Mouse (Mus musculus) intestine, postnatal 0 days (tissue): Measurements from ENCODE around the gene Prrc2a. TPM values are rescaled to one million over a fixed set of nuclear protein-coding genes. Genes with fewer than 3 reads are reported as not detected.

Experiments
- ATAC-seq: fragments of 200-750 bp; cut with Nextera tagmentation; 2 replicates; pipeline ENCODE4 v1.8.0; 2017; ENCODE audit warnings: mild to moderate bottlenecking, moderate TSS enrichment, moderate library complexity
- H3K27ac ChIP-seq: fragments of 300-500 bp; sonication (generic); 2 replicates; pipeline ENCODE4 v1.5.1; 2014; ENCODE audit warnings: mild to moderate bottlenecking, low read depth, low read length, moderate library complexity
- H3K27me3 ChIP-seq: fragments of 300-500 bp; sonication (generic); replicated peaks from 2 replicates; pipeline ENCODE4 v1.6.1; 2014; ENCODE audit warnings: low read length, mixed read lengths; ENCODE audit not compliant: control insufficient read depth, insufficient read depth
- H3K36me3 ChIP-seq: fragments of 300-500 bp; sonication (generic); 2 replicates; pipeline ENCODE4 v1.6.1; 2014; ENCODE audit warnings: mild to moderate bottlenecking, moderate library complexity; ENCODE audit not compliant: control insufficient read depth, insufficient read depth
- H3K4me1 ChIP-seq: fragments of 300-500 bp; sonication (generic); replicated peaks from 2 replicates; pipeline ENCODE4 v1.6.1; 2014; ENCODE audit warnings: antibody characterized with exemption, low read length, mixed read lengths; ENCODE audit not compliant: control insufficient read depth, insufficient read depth
- H3K4me2 ChIP-seq: fragments of 300-500 bp; sonication (generic); replicated peaks from 2 replicates; pipeline ENCODE4 v1.6.1; 2014; ENCODE audit warnings: low read depth, mild to moderate bottlenecking, moderate library complexity
- H3K4me3 ChIP-seq: fragments of 300-500 bp; sonication (generic); 2 replicates; pipeline ENCODE4 v1.5.1; 2014; ENCODE audit warnings: low read depth, low read length
- H3K9ac ChIP-seq: fragments of 300-500 bp; sonication (generic); 2 replicates; pipeline ENCODE4 v1.6.1; 2014; ENCODE audit warnings: mild to moderate bottlenecking, low read depth, low read length
- H3K9me3 ChIP-seq: fragments of 300-500 bp; sonication (generic); 2 replicates; pipeline ENCODE4 v1.6.1; 2016; ENCODE audit warnings: mixed run types; ENCODE audit not compliant: control insufficient read depth
- CTCF ChIP-seq: sonication (generic); IDR thresholded peaks from 2 replicates; pipeline ENCODE4 v1.5.1; 2016; ENCODE audit warnings: low read depth, mild to moderate bottlenecking, control low read depth, antibody characterized with exemption, moderate library complexity
- WGBS: fragments of 180-500 bp; shearing (Covaris S2); extraction: QIAGEN DNeasy Blood & Tissue Kit; methylation state at CpG from one replicate; pipeline ENCODE4 v1.1.7; 2014; 5-methylcytosine and 5-hydroxymethylcytosine counted together
- polyA plus RNA-seq: library from polyadenylated mRNA; unstranded; fragments of >200 nt; fragmentation: Nextera tagmentation; extraction: Ambion mirVana; gene quantifications from 2 replicates; pipeline ENCODE4 v1.2.1, GENCODE M21; 2015

Gene Prrc2a
- polyA plus RNA-seq, 1 experiment from 2014 or later: 40.0 TPM

DNA sequence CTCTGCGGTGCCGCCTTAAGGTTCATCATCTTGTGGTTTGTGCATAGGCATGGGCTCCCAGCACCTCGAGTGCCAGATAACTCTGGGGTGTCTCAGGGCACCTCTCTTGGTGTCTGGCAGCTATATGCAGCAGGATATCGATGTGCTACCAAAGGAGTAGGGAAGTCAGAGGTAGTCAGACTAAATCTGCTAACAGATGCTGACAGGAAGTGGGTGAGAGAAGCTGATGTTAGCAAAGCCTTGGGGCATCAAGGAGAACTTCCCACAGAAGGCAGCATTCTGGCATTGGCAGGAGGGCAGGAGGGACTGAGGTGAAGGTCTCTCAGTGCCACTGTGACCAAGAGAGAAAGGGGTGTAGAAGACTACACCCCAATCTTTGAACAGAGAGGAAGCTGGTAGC, 25.4 kb upstream of the Prrc2a start:
- H3K4me1 ChIP-seq: no peaks in the 10 kb centered on the region
- TF ChIP-seq CTCF: no peak
- no peak overlapping the region for H3K9ac ChIP-seq
- no peaks in the 10 kb centered on the region for H3K9me3 ChIP-seq
- H3K4me3 ChIP-seq: no peak overlapping the region
- WGBS: 66% methylated on average over 4 of the region's 4 CpGs
- H3K27ac ChIP-seq: no peak overlapping the region
- H3K27me3 ChIP-seq: no peaks in the 10 kb centered on the region; the same call in none of the 2 replicates
- H3K36me3 ChIP-seq: no peaks in the 10 kb centered on the region
- ATAC-seq: no peak
- H3K4me2 ChIP-seq: no peak overlapping the region

DNA sequence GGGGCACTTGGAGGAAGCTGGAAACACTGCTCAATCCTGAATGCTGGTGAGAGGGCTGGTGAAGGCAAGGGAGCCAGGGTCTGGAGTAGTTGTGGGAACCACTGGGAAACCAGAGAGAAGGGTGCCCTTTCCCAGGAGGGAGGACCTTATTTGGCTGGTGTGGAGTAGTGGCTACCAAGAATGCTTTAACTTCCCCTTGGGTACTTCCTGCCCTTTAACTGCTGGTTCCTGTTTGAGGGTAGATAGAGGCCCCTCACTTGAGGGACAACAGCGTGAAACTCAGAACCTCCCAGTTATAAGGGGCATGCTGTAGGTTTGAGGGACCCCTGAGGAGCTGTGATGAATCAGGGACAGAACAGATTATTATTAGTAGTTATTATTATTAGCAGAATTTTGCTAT, 24.5 kb upstream of the Prrc2a start:
- no peak overlapping the region for H3K27ac ChIP-seq
- no peak for TF ChIP-seq CTCF
- no peaks in the 10 kb centered on the region; the same call in 1 of the 2 replicates for H3K27me3 ChIP-seq
- WGBS: 74% methylated on average over 1 of the region's 1 CpGs
- H3K4me1 ChIP-seq: no peaks in the 10 kb centered on the region
- H3K4me2 ChIP-seq: no peak overlapping the region
- H3K9me3 ChIP-seq: no peaks in the 10 kb centered on the region
- H3K4me3 ChIP-seq: no peak overlapping the region
- H3K36me3 ChIP-seq: no peaks in the 10 kb centered on the region
- H3K9ac ChIP-seq: no peak overlapping the region
- no peak for ATAC-seq

GRCm38 (mm10) chr17:35187959-35188610, 23.4 kb upstream of the Prrc2a start, which contains the start of gene Lst1:
TSS of gene Lst1 (minus strand) at chr17:35188439.
- TF ChIP-seq CTCF: no peak
- Histone ChIP-seq H3K4me1 (no peaks in the 10 kb centered on the region), H3K4me3 (no peak within 1 kb of the TSS), H3K4me2 (no peak within 1 kb of the TSS), H3K36me3 (no peaks in the 10 kb centered on the region), H3K27ac (no peak within 1 kb of the TSS), H3K9me3 (no peaks in the 10 kb centered on the region), H3K27me3 (no peaks in the 10 kb centered on the region), H3K9ac (no peak within 1 kb of the TSS)
- ATAC-seq: no peak
- WGBS: 60% methylated on average over 7 of the region's 7 CpGs

- H3K9me3 ChIP-seq: no peaks in the 10 kb centered on the region
- no peak for ATAC-seq
- H3K4me3 ChIP-seq: no peak overlapping the region
- H3K36me3 ChIP-seq: no peaks in the 10 kb centered on the region
- no peaks in the 10 kb centered on the region for H3K4me1 ChIP-seq
- WGBS: 69% methylated on average over 4 of the region's 4 CpGs
- TF ChIP-seq CTCF: no peak
- no peak overlapping the region for H3K4me2 ChIP-seq
- no peak overlapping the region for H3K9ac ChIP-seq
- H3K27ac ChIP-seq: no peak overlapping the region
- no peaks in the 10 kb centered on the region for H3K27me3 ChIP-seq
Observed at GRCm38 (mm10) chr17:35187345-35187744, 22.6 kb upstream of the Prrc2a start.

GRCm38 (mm10) chr17:35186681-35187080, 22.0 kb upstream of the Prrc2a start:
- no peaks in the 10 kb centered on the region for H3K4me1 ChIP-seq
- no peak for TF ChIP-seq CTCF
- H3K9me3 ChIP-seq: no peaks in the 10 kb centered on the region
- peak overlapping the region; percentile 49 for H3K4me3 ChIP-seq
- no peaks in the 10 kb centered on the region for H3K27me3 ChIP-seq
- H3K9ac ChIP-seq: no peak overlapping the region
- 3% methylated on average over 4 of the region's 4 CpGs for WGBS
- 0 out of 2 replicates have a peak overlapping the region, but pooled peaks have one; percentile 41 for H3K27ac ChIP-seq
- ATAC-seq: peak; percentile 20; the same call in 1 of the 2 replicates
- H3K4me2 ChIP-seq: peak overlapping the region; percentile 63
- H3K36me3 ChIP-seq: no peaks in the 10 kb centered on the region

GRCm38 (mm10) chr17:35185639-35186611, 21.2 kb upstream of the Prrc2a start:
- Histone ChIP-seq H3K9me3 (no peaks in the 10 kb centered on the region), H3K9ac (0 out of 2 replicates have a peak overlapping the region, but pooled peaks have one; percentile 43), H3K4me3 (peak overlapping the region; percentile 49), H3K4me2 (peak overlapping the region; percentile 63), H3K4me1 (no peaks in the 10 kb centered on the region), H3K36me3 (no peaks in the 10 kb centered on the region), H3K27me3 (no peaks in the 10 kb centered on the region), H3K27ac (peak overlapping the region; percentile 41; the same call in 1 of the 2 replicates)
- peak; percentile 55; the same call in 1 of the 2 replicates for ATAC-seq
- no peak for TF ChIP-seq CTCF
- 2% methylated on average over 18 of the region's 18 CpGs for WGBS
